Mouse (Mus musculus) spleen, postnatal 10 days (tissue): ENCODE measurements at regions not wholly inside any gene's neighbourhood (a gene's known extent, or its start where the extent isn't known, plus 50 kb on each side); places are given as distances from the start of the nearest gene placed in this dataset.

Source experiments
- DNase-seq, 2 experiments: peaks; one replicate each; pipeline ENCODE4 v3.0.0; 2021 to 2022; ENCODE audit warnings: low spot score in 2 of 2

DNA sequence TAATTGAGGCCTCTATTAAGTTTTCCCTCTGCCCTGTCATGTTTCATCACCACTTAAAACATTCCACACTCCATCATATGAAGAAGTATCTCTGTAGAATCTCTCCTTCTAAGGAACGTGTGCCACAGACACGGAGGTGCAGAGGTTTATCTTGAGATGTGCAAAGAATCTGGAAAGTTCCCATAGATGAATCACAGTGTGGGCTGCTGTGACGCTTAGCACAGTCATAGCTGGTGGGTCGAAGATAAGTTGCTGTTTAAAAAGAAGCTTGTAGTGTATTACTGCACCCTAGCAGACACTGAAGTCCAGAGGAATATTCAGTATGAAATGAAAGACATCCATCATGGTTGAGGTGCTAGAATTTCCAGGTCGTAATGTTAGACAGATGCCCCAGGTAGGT lies 179.9 kb upstream of the 4930583I09Rik start:
- no peak for DNase-seq

GRCm38 (mm10) chr17:65014682-65015081 lies 178.8 kb upstream of the 4930583I09Rik start:
- DNase-seq: no peak

GRCm38 (mm10) chr17:65000626-65001135 lies 164.8 kb upstream of the 4930583I09Rik start:
- DNase-seq: no peak

DNA sequence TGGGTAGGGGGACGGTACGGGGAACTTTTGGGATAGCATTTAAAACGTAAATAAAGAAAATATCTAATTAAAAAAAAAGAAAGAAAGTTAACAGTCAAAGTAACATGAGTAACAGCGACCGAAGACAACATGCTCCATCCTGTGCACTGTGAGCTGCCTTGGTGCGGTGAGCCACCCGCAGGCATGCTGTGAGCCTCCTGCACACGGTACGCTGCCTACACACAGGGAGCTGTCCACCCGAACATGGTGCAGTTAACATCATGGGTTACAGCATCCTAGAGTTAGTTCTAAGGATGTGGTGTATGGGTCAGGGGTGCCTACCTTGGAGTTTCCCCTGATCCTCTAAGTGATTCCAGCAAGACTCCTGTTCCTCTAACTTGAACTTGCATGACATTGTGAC lies 158.6 kb upstream of the 4930583I09Rik start:
- no peak for DNase-seq

- no peak for DNase-seq
Observed at GRCm38 (mm10) chr17:64991262-64991661, 155.4 kb upstream of the 4930583I09Rik start.

GRCm38 (mm10) chr17:64984276-64985011 lies 148.6 kb upstream of the 4930583I09Rik start:
- DNase-seq: no peak

DNA sequence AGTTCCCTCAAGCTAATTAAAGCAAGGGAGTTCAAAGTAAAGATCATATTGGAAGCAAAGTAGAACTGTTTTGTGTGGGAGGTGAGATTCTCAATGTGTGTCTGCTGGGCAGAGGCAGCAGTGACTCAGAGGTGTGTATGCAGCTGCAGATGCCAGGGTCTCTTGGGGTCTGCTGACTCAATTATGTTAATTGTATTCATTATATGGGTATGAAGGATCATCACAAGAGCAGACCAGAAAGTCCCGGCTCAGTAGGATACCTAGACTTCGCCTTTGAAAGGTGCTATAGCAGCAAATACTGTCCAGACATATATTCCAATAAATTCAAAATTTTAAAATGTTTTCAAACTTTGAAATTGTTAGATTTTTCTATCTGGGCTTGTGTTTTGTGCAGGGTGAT lies 147.6 kb upstream of the 4930583I09Rik start:
- DNase-seq: no peak

DNA sequence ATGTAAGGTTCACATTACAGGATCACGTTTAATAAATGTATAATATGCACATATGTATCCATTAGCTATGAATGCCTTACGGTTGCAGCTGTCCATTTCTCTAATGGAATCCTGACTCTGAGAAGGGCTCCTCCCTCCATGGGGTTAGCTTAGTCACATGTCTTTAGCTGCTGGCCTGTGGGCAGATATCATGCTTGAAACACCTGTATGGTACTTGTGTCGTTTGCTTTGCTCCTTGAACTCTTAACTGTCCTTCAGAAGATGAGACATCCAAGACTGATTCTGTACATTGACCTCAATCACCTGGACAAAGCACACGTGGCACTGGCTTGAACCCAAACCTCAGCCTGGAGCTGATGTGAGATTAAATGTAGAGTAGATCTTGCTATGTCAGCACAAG lies 128.3 kb upstream of the 4930583I09Rik start:
- no peak for DNase-seq

GRCm38 (mm10) chr17:64961887-64962286 lies 126.0 kb upstream of the 4930583I09Rik start:
- DNase-seq: no peak

DNA sequence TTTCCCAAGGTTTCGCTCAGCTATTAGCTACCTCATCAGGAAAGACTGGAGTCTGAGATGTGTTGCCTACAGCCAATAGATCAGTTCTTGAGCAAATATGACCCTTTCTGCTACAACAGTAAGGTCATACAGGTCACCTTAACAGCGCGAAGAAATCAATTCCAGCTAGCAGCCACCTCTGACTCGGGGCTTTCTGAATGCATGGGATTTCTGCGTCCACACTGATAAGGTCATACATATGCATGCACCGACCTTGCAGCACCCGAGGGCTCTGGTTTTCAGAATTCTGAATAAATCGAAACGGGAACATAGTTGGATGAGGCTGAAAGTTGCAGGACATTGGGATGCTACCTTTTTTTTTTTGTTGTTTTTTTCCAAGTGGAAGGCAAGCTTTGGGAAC lies 121.6 kb upstream of the 4930583I09Rik start:
- DNase-seq: no peak

DNA sequence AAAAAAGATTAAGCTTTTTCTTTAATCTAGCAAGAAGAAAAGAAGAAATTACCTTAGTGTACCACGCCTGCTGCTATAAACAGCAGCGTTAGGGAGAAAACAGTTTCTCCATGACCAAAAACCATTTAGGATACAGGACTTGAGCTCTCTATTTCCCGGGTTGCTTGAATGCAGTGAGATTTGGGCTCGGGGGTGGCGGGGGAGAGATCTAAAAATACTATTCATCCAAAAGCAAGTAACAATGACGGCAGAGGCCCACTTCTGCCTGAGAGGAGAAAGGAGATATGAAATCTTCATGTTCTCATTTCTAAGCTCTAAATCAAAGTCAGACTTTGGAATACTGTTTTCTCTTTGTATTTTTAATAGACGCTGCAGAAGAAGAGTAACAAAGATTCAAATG lies 120.6 kb upstream of the 4930583I09Rik start:
- DNase-seq: no peak

GRCm38 (mm10) chr17:64953275-64953674 lies 117.4 kb upstream of the 4930583I09Rik start:
- no peak for DNase-seq

- no peak for DNase-seq
Observed at GRCm38 (mm10) chr17:64951625-64951940, 115.7 kb upstream of the 4930583I09Rik start.

- no peak for DNase-seq
Observed at GRCm38 (mm10) chr17:64950802-64951624, 115.1 kb upstream of the 4930583I09Rik start.

DNA sequence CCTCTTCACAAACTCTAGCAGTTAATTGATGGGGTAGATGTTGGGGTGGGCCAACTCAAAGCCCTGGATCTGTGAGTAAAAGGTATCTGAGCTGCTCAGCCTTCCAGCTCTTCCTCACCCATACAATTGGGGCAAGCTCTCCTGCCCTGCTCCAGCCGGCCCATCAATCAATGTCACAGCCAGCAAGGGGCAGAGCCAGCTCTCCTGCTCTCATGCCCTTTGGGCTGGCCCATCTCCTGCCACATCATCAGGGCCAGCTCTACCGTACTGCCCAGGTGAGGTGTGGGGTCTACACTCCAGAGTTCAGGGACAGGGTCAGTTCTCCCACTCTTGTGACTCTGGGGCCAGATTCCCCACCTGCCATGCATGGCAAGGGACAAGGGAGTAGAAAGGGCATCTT lies 107.3 kb upstream of the 4930583I09Rik start:
- DNase-seq: no peak

GRCm38 (mm10) chr17:64941555-64941954 lies 105.7 kb upstream of the 4930583I09Rik start:
- DNase-seq: no peak

GRCm38 (mm10) chr17:64935683-64936082 lies 99.8 kb upstream of the 4930583I09Rik start:
- DNase-seq: no peak

GRCm38 (mm10) chr17:64934411-64934810 lies 98.5 kb upstream of the 4930583I09Rik start:
- no peak for DNase-seq

DNA sequence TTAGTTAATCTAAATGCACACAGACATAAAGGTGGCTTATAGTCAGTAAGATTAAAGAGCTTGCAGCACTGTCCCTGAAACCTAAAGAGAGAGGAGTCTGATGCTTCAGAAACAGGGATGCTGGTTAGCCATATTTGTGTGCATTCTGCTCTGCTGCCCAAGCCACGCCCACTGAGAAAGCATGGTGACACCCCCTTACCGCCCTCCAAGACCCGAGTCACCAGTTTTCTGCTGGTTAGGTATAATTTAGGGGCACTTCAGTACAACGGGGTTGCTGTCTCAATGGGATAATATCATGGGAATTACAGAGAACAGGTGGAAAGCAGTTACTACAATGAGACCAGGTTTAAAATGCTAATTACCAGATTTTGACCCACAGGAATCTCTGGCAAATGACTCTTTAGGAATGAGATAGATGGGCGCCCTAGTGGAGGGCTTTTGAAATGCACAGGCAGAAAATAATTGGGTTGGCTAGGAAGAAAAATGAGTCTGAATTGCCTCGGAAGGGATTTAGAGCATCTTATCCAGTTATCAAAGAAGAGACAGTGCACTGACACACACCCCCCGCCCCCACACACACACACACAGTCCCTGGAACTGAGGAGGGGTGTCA lies 95.1 kb upstream of the 4930583I09Rik start:
- DNase-seq: no peak

DNA sequence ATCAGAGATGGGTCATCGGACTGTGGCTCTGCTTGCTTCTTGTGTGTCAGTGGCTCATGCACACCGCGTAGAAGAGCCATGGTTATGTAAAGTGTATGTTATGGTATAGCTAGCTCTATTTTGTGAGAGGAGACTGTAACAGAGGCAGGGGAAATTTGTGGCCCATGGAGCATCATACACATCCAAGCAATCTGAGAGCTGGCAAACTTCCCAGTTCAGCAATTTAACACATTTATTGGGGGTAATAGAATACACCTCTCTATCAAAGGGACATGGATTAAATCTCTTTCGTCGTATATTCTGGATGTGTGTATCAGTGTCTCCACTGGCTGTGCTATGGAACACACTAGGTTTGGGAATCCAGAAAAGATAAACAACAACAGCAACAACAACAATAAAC lies 87.9 kb upstream of the 4930583I09Rik start:
- DNase-seq: no peak

DNA sequence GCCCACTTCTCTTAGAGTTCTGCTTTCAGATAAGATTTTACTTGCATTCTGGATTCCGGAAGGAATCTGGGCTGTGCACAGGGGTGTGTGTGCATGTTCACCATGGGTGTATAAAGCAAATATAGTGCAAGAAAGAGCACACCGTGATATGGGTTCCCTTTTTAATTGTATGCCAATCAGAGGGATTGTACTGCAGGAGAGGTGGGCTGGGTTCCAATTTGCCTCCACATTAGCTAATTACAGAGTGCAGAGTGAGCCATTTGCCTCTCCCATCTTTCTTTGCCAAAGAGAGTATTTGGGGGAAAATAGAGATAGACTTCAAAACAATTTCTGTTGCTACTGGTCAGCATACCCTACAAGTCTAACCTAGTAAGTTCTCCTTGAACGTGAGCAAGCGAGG lies 86.4 kb upstream of the 4930583I09Rik start:
- no peak for DNase-seq

GRCm38 (mm10) chr17:64920236-64920635 lies 84.4 kb upstream of the 4930583I09Rik start:
- no peak for DNase-seq

GRCm38 (mm10) chr17:64917830-64918229 lies 82.0 kb upstream of the 4930583I09Rik start:
- no peak for DNase-seq
